Mouse (Mus musculus) heart, embryonic 10.5 days (tissue): ENCODE data around the gene B630019K06Rik. TPM values are rescaled to one million over a fixed set of nuclear protein-coding genes. Genes with fewer than 3 reads are reported as not detected.

ENCODE experiments used
- DNase-seq: peaks from one replicate; pipeline ENCODE4 v3.0.0-alpha.2; 2017; ENCODE audit warnings: low spot score
- H3K27ac ChIP-seq: fragments of 300-500 bp; sonication (generic); 2 replicates; pipeline ENCODE4 v1.5.1; 2016; ENCODE audit warnings: mild to moderate bottlenecking
- H3K27me3 ChIP-seq: fragments of 300-500 bp; sonication (generic); 2 replicates; pipeline ENCODE4 v1.6.1; 2016; ENCODE audit warnings: mild to moderate bottlenecking; ENCODE audit not compliant: poor library complexity, insufficient read depth, severe bottlenecking
- H3K36me3 ChIP-seq: fragments of 300-500 bp; sonication (generic); 2 replicates; pipeline ENCODE4 v1.6.1; 2016; ENCODE audit warnings: mild to moderate bottlenecking, moderate library complexity
- H3K4me1 ChIP-seq: fragments of 300-500 bp; sonication (generic); 2 replicates; pipeline ENCODE4 v1.6.1; 2016; ENCODE audit warnings: mild to moderate bottlenecking
- H3K4me3 ChIP-seq: fragments of 300-500 bp; sonication (generic); 2 replicates; pipeline ENCODE4 v1.5.1; 2016; ENCODE audit warnings: mild to moderate bottlenecking, moderate library complexity
- H3K9me3 ChIP-seq: fragments of 300-500 bp; sonication (generic); 2 replicates; pipeline ENCODE4 v1.6.1; 2016; ENCODE audit warnings: mild to moderate bottlenecking, moderate library complexity
- WGBS: fragments of 180-500 bp; shearing (Covaris S2); methylation state at CpG from one replicate; pipeline ENCODE4 v1.1.7; 2016; 5-methylcytosine and 5-hydroxymethylcytosine counted together
- polyA plus RNA-seq: library from polyadenylated mRNA; unstranded; fragments of >200 nt; fragmentation: Nextera tagmentation; extraction: Ambion mirVana; gene quantifications from 2 replicates; pipeline ENCODE4 v1.2.1, GENCODE M21; 2016

The B630019K06Rik gene
- polyA plus RNA-seq, 1 experiment from 2014 or later: 1.7 TPM

DNA sequence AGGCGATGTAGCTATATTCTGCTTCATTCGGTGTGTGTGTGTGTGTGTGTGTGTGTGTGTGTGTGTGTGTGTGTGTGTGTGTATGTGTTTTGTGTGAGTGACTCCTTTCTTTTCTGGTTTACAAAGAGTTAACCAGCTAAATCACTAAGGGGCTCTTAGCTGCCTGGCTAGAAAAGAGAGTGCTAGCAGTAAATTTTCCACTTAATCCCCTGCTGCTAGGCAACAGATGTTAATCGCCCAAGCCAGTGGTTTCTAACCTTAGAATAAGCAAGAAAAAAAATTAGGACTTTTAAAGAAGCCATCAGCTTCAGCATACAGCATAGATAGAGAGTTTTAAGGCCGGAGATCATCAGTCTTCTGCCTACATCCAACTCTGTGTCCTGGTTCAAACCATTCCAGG, 35.1 kb downstream of the B630019K06Rik start:
- Histone ChIP-seq H3K4me3 (no peak overlapping the region), H3K27me3 (no peaks in the 10 kb centered on the region), H3K9me3 (no peaks in the 10 kb centered on the region), H3K4me1 (no peaks in the 10 kb centered on the region), H3K27ac (no peak overlapping the region), H3K36me3 (no peaks in the 10 kb centered on the region)
- no peak for DNase-seq
- WGBS: 43% methylated on average over 4 of the region's 4 CpGs

DNA sequence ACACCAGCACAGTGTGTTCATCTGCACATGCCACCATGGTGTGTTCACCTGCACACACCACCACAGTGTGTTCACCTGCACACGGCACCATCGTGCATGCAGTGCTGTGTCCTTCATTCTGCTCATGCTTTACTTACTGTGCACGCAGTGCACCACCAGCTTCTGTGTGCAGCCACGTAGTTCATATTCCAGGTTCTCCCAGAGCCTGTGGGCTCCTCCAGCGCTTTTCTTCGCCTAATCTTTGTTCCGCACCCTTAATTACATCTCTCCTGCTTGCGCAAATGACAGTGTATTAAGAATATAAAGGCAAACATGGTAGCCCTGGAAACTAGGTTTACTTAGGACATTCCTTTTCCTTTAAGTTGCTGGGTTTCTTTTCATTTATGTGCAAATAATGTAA, 51.9 kb downstream of the B630019K06Rik start:
- Histone ChIP-seq H3K36me3 (no peaks in the 10 kb centered on the region), H3K4me1 (no peaks in the 10 kb centered on the region), H3K27ac (no peak overlapping the region), H3K27me3 (no peaks in the 10 kb centered on the region), H3K9me3 (no peaks in the 10 kb centered on the region), H3K4me3 (no peak overlapping the region)
- DNase-seq: no peak
- WGBS: 82% methylated on average over 8 of the region's 8 CpGs

Other genes starting within 250 kb of the B630019K06Rik start
- not detected in 2 replicates for gene Ssxb8, start 201.5 kb upstream of the B630019K06Rik start, polyA plus RNA-seq
- not detected in 2 replicates for gene Ssx9, start 143.9 kb upstream of the B630019K06Rik start, polyA plus RNA-seq
- not detected in 2 replicates for gene Ssxb5, start 88.7 kb upstream of the B630019K06Rik start, polyA plus RNA-seq
- gene Gm6592, start 48.4 kb upstream of the B630019K06Rik start, polyA plus RNA-seq: not detected in 2 replicates
- not detected in 2 replicates for gene Gm5751, start 18.1 kb upstream of the B630019K06Rik start, polyA plus RNA-seq
- not detected in 2 replicates for gene Fthl17b, start 70.6 kb downstream of the B630019K06Rik start, polyA plus RNA-seq
- not detected in 2 replicates for gene Fthl17c, start 84.2 kb downstream of the B630019K06Rik start, polyA plus RNA-seq
- gene Fthl17d, start 94.4 kb downstream of the B630019K06Rik start, polyA plus RNA-seq: not detected in 2 replicates
- not detected in 2 replicates for gene Fthl17e, start 141.1 kb downstream of the B630019K06Rik start, polyA plus RNA-seq
- gene Fthl17f, start 170.6 kb downstream of the B630019K06Rik start, polyA plus RNA-seq: not detected in 2 replicates
- not detected in 2 replicates for gene 4930402K13Rik, start 212.2 kb downstream of the B630019K06Rik start, polyA plus RNA-seq